Mouse (Mus musculus) kidney, embryonic 16.5 days (tissue): ENCODE data around the gene Npas1. TPM values are rescaled to one million over a fixed set of nuclear protein-coding genes. Genes with fewer than 3 reads are reported as not detected.
A peak's percentile ranks its signal among the peaks of the same experiment; 100 is the strongest.

Source experiments
- ATAC-seq: fragments of 200-750 bp; cut with Nextera tagmentation; 2 replicates; pipeline ENCODE4 v1.8.0; 2017; ENCODE audit warnings: moderate TSS enrichment; ENCODE audit not compliant: low FRiP score, low TSS enrichment
- H3K27ac ChIP-seq: fragments of 300-500 bp; sonication (generic); 2 replicates; pipeline ENCODE4 v1.5.1; 2014; ENCODE audit warnings: low read length
- H3K27me3 ChIP-seq: fragments of 300-500 bp; sonication (generic); 2 replicates; pipeline ENCODE4 v1.6.1; 2014; ENCODE audit warnings: low read length, control low read depth, mixed read lengths; ENCODE audit not compliant: insufficient read depth
- H3K36me3 ChIP-seq: fragments of 300-500 bp; sonication (generic); 2 replicates; pipeline ENCODE4 v1.6.1; 2014; ENCODE audit warnings: low read length, control low read depth, mixed read lengths; ENCODE audit not compliant: insufficient read depth
- H3K4me1 ChIP-seq: fragments of 300-500 bp; sonication (generic); 2 replicates; pipeline ENCODE4 v1.6.1; 2014; ENCODE audit warnings: low read length, control low read depth, mixed read lengths; ENCODE audit not compliant: insufficient read depth
- H3K4me2 ChIP-seq: fragments of 300-500 bp; sonication (generic); replicated peaks from 2 replicates; pipeline ENCODE4 v1.6.1; 2014; ENCODE audit warnings: low read depth, low read length
- H3K4me3 ChIP-seq: fragments of 300-500 bp; sonication (generic); 2 replicates; pipeline ENCODE4 v1.5.1; 2014; ENCODE audit warnings: mild to moderate bottlenecking, low read length
- H3K9ac ChIP-seq: fragments of 300-500 bp; sonication (generic); replicated peaks from 2 replicates; pipeline ENCODE4 v1.6.1; 2014; ENCODE audit warnings: low read length
- H3K9me3 ChIP-seq: fragments of 300-500 bp; sonication (generic); 2 replicates; pipeline ENCODE4 v1.6.1; 2016; ENCODE audit warnings: low read length, control low read depth
- WGBS: fragments of 180-500 bp; shearing (Covaris S2); extraction: QIAGEN DNeasy Blood & Tissue Kit; methylation state at CpG from one replicate; pipeline ENCODE4 v1.1.7; 2014; 5-methylcytosine and 5-hydroxymethylcytosine counted together
- polyA plus RNA-seq: library from polyadenylated mRNA; unstranded; fragments of >200 nt; fragmentation: Nextera tagmentation; extraction: Ambion mirVana; gene quantifications from 2 replicates; pipeline ENCODE4 v1.2.1, GENCODE M21; 2015

The Npas1 gene
- polyA plus RNA-seq, 1 experiment from 2014 or later = 0.41 TPM

DNA sequence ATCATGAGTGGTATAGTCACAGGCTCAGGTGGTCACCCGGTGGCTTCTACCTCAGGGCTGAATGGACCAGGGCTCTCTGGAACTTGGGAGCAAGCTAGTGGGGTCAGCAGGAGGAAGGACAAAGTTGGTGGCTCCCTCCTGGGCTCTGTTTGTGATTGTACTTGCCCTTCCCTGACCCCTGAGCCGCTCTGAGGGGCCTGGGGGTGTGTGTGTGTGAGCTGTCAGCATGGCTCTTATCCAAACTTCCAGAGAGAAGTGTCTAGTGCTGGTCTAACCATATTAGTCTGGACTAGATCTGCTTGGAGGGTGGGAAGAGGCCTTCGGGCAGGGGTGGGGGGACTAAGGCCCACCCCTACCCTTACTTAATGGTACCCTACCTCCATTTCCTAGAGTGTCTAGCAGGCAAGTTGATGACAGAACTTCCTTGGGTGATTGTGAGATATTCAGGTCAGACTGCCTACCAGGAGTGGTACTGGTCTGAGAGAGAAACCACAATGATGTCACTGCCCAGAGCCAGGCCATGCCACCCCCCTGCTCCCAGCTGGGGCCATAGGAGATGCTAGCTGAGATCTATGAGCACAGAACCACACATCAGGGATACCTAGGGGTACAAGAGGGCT lies 44.1 kb downstream of the Npas1 start:
- no peak overlapping the region for H3K4me2 ChIP-seq
- H3K9me3 ChIP-seq = no peaks in the 10 kb centered on the region
- H3K27me3 ChIP-seq = no peaks in the 10 kb centered on the region
- H3K4me3 ChIP-seq = no peak overlapping the region
- H3K27ac ChIP-seq = no peak overlapping the region
- WGBS = 70% methylated on average over 3 of the region's 3 CpGs
- no peak for ATAC-seq
- no peak overlapping the region for H3K9ac ChIP-seq
- H3K36me3 ChIP-seq = peaks cover 74% of the 10 kb centered on the region
- no peaks in the 10 kb centered on the region for H3K4me1 ChIP-seq

DNA sequence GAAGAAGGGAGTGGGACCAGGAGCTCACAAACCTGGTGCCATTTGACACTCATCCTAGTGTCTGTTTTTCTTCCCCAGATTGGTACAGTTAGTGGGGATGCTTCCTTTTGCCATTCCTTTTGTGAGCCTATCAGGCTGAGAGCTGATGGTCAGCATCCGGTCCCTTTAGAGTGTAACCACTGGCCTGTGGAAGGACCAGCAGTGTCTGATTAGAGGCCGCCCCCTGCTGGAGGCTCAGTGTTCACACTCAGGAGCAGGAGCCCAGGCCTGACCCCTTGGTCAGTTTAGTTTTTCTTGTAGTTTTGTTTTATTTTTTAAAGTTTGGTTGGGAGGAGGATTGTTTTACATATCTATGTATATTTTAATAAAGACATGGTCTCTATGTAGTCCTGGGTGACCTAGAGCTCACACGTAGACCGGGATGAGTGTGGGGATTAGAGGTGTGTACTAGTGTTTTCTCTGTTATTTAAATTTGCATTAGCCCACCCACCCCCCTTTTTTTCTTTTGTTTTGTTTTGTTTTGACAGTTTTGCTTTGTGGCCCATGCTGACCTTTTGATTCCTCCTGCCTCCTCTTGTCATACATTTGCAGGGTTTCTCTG lies 51.3 kb downstream of the Npas1 start:
- peaks cover 88% of the 10 kb centered on the region for H3K36me3 ChIP-seq
- H3K4me2 ChIP-seq = no peak overlapping the region
- peak; percentile 83 for ATAC-seq
- H3K9ac ChIP-seq = no peak overlapping the region
- no peak overlapping the region for H3K27ac ChIP-seq
- H3K9me3 ChIP-seq = no peaks in the 10 kb centered on the region
- H3K27me3 ChIP-seq = no peaks in the 10 kb centered on the region
- H3K4me3 ChIP-seq = no peak overlapping the region
- no peaks in the 10 kb centered on the region for H3K4me1 ChIP-seq
- WGBS = 63% methylated on average over 4 of the region's 4 CpGs

- WGBS = 83% methylated on average over 10 of the region's 10 CpGs
- no peaks in the 10 kb centered on the region for H3K4me1 ChIP-seq
Measured at GRCm38 (mm10) chr7:16425721-16426120, 51.8 kb downstream of the Npas1 start.

DNA sequence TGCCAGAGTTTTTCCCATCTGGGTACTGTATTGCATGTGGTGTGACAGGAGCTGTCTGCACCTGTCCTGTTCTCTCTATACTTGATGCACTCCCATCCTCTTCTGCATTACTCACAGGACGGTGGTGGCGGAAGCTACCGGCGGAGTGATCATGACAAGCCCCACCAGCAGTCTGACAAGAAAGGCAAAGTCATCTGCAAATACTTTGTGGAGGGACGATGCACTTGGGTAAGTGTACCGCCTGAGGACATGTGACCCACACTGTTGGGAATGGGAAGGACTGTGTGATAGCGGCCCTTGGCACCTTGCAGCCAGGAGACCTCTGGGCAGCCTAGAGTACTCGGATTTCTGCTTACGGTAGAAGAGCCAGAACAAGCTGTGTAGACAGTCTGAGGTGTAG lies 53.8 kb downstream of the Npas1 start:
- no peak for ATAC-seq

More at GRCm38 (mm10) chr7:16425721-16426120, 51.8 kb downstream of the Npas1 start:
- Histone ChIP-seq H3K4me2 (no peak overlapping the region), H3K27ac (no peak overlapping the region), H3K27me3 (no peaks in the 10 kb centered on the region), H3K9ac (no peak overlapping the region), H3K9me3 (no peaks in the 10 kb centered on the region), H3K4me3 (no peak overlapping the region), H3K36me3 (peaks cover 90% of the 10 kb centered on the region)
- ATAC-seq = no peak

GRCm38 (mm10) chr7:16422222-16422856 lies 55.2 kb downstream of the Npas1 start:
- no peaks in the 10 kb centered on the region for H3K27me3 ChIP-seq
- no peak overlapping the region for H3K4me3 ChIP-seq
- H3K27ac ChIP-seq = 0 out of 2 replicates have a peak overlapping the region, but pooled peaks have one; percentile 19
- peaks cover under 1% of the 10 kb centered on the region; the same call in 1 of the 2 replicates for H3K4me1 ChIP-seq
- no peak overlapping the region for H3K4me2 ChIP-seq
- peaks cover 86% of the 10 kb centered on the region for H3K36me3 ChIP-seq
- H3K9ac ChIP-seq = no peak overlapping the region
- H3K9me3 ChIP-seq = no peaks in the 10 kb centered on the region
- WGBS = 80% methylated on average over 18 of the region's 18 CpGs
- ATAC-seq = no peak

More for the DNA sequence above, 53.8 kb downstream of the Npas1 start:
- no peaks in the 10 kb centered on the region for H3K9me3 ChIP-seq
- H3K4me2 ChIP-seq = no peak overlapping the region
- H3K36me3 ChIP-seq = peaks cover 86% of the 10 kb centered on the region
- H3K27me3 ChIP-seq = no peaks in the 10 kb centered on the region
- WGBS = 89% methylated on average over 9 of the region's 9 CpGs
- no peaks in the 10 kb centered on the region for H3K4me1 ChIP-seq
- no peak overlapping the region for H3K4me3 ChIP-seq
- H3K27ac ChIP-seq = no peak overlapping the region
- H3K9ac ChIP-seq = no peak overlapping the region

DNA sequence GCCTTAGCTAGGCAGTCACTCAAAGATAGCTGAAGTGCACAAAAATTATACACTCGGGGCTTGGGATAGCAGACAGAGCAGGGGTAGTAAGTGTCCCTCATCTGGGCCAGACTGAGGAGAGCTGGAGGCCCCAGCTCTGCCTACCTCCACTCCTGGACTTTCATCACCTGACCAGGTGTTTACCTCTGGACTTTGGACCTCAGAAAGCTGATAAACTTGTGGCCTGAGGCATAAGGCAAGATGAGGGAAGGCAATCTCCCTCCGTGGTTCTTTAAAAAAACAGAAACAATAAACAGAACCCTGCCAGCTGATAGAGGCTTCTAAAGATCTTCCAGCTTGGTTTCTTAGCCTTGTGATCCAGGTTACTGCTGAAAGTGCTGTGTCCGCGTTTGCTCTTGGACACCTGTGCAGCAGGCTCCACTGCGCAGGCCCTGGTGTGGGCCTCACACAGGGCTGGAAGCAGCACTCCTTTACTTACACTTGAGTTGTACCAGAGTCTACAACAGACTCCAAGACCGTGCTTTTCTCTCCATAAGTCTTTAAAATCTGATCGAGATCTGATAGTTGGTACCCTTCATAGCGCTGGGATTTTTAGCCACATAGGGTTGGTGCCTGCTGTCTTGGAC lies 56.9 kb downstream of the Npas1 start:
- ATAC-seq = no peak
- no peak overlapping the region for H3K27ac ChIP-seq

DNA sequence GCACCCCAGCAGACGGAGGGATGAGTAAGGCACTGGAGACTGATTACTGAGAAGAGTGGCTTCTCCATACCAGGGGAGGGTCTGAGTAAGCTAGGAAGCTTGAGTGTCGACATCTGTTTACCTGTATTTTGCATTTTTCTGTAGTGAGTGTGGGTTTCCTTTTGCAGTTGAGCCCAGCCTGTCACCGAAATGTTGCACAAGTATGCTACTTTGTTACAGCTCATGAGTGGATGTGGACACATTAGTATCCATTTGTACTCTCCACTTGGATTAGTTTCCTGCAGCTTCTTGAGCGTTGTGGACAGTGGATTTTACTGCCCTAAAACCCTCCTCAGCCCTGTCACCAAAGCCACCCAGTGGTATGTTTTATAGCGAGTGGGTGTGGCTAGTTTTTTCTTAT lies 58.8 kb downstream of the Npas1 start:
- no peak for ATAC-seq
- 88% methylated on average over 5 of the region's 5 CpGs for WGBS

More for the DNA sequence above, 56.9 kb downstream of the Npas1 start:
- no peaks in the 10 kb centered on the region for H3K27me3 ChIP-seq
- H3K36me3 ChIP-seq = peaks cover 77% of the 10 kb centered on the region
- no peak overlapping the region for H3K9ac ChIP-seq
- peaks cover 14% of the 10 kb centered on the region for H3K4me1 ChIP-seq
- 95% methylated on average over 8 of the region's 8 CpGs for WGBS
- H3K4me3 ChIP-seq = no peak overlapping the region
- H3K9me3 ChIP-seq = no peaks in the 10 kb centered on the region
- no peak overlapping the region for H3K4me2 ChIP-seq

DNA sequence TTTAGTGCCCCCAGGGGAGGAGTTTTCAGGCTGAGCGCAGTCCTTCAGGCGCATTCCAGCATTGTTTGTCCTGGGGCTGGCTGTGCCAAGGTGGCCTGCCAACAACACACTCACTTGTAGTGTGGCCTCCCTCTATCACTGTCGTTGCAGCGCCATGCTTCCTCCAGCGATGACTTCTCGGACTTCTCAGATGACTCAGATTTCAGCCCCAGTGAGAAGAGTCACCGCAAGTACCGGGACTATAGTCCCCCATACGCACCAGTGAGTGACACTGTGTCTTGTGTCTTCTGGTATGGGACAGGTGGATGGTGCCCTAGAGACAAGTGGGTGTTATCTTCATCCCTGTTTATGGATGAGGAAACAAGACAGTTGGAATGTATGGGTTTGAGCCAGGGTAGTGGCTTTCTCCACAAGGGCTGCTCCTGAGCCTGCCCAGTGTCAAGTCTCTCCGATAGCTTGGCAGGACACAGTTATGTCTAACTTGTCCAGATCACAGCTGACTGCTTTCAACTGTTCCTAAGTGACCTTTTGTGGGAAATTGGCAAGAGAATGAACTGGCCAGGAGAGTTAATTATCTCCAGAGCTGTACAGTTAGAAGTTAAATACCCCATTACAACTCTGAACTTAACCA lies 60.3 kb downstream of the Npas1 start:
- WGBS = 75% methylated on average over 10 of the region's 10 CpGs
- Histone ChIP-seq H3K9ac (no peak overlapping the region), H3K9me3 (no peaks in the 10 kb centered on the region), H3K36me3 (peaks cover 47% of the 10 kb centered on the region), H3K27ac (peak overlapping the region; percentile 40; the same call in 1 of the 2 replicates), H3K4me1 (peaks cover 33% of the 10 kb centered on the region), H3K27me3 (no peaks in the 10 kb centered on the region), H3K4me3 (no peak overlapping the region), H3K4me2 (no peak overlapping the region)
- peak; percentile 49; the same call in 1 of the 2 replicates for ATAC-seq

More for the DNA sequence above, 58.8 kb downstream of the Npas1 start:
- H3K4me3 ChIP-seq = no peak overlapping the region
- H3K9me3 ChIP-seq = no peaks in the 10 kb centered on the region
- H3K36me3 ChIP-seq = peaks cover 58% of the 10 kb centered on the region
- no peak overlapping the region for H3K27ac ChIP-seq
- no peak overlapping the region for H3K4me2 ChIP-seq
- peaks cover 22% of the 10 kb centered on the region for H3K4me1 ChIP-seq
- no peaks in the 10 kb centered on the region for H3K27me3 ChIP-seq
- no peak overlapping the region for H3K9ac ChIP-seq

DNA sequence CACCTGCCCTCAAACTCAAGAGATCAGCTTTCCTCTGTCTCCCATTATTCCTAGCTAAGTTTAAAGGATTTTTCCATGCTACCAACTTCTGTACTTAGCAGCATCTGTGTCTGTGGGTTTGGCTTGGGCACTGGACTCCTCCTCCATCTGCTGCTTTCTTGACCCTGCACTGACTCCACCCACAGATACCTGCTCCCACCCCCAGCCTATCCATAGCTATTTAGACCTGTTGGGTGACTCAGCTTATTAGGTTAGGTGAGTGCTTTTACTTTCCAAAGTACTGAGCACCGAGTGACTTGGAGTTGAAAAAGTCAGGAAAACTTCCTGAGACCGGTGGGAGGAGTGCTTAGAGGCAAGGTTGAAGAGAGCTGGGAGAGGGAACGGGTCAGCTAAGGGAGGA lies 62.1 kb downstream of the Npas1 start:
- peak overlapping the region; percentile 78 for H3K27ac ChIP-seq
- H3K36me3 ChIP-seq = peaks cover 30% of the 10 kb centered on the region
- WGBS = 59% methylated on average over 3 of the region's 3 CpGs
- no peaks in the 10 kb centered on the region for H3K27me3 ChIP-seq
- H3K4me3 ChIP-seq = no peak overlapping the region
- H3K9ac ChIP-seq = no peak overlapping the region
- no peak overlapping the region for H3K4me2 ChIP-seq
- H3K9me3 ChIP-seq = no peaks in the 10 kb centered on the region
- peak; percentile 50; the same call in 1 of the 2 replicates for ATAC-seq
- peaks cover 46% of the 10 kb centered on the region for H3K4me1 ChIP-seq
